ENCODE assay signal across 20 mouse cellular contexts in the genomic region with DNA sequence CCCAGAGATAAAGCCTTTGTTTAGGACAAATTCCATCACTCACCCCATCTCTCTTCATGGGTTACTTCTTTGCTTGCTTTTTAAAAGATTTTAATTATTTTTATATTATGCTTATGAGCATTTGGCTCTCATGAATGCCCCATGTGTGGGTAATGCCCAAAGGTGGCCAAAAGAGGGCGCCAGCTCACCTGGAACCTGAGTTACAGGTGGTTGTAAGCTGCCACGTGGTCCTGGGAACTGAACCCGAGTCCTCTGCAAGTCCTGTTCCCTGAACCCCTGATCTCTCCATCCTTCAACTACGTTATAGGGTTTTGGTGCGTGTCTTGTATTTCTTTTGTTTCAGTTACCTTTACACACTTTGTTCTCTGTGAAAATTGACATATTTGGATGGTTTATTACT.
DNase-seq lines count a peak whose midpoint lies in the region; ATAC-seq and TF ChIP-seq lines count a peak whose summit lies in the region.
"Had no signal": no experiment of that assay in that cellular context is flagged by ENCODE, and none has a peak within 500 bp of the region (broad histone marks: within the 10 kb centered on the region; RNA-seq: fewer than 3 reads in every experiment).

No protein-coding gene starts in this region.

- peak in 1 of 2 experiments; percentile 7 for DNase-seq in cerebellum, adult 2 months
- no peak for DNase-seq in cerebellum, adult 8-10 months
- DNase-seq in intestine, embryonic 14.5 days (ENCODE audit: low spot score), result peak; percentile 27
- no peak for DNase-seq in testis, postnatal 10 days (ENCODE audit: low spot score)
- DNase-seq in left cerebral cortex, postnatal 10 days (ENCODE audit: extremely low spot score in 1 of 2, low spot score in 2 of 2), result no peak
- no peak for DNase-seq in urinary bladder, postnatal 25 days (ENCODE audit: low spot score)
- DNase-seq: adrenal gland, postnatal 25 days; gastrocnemius, postnatal 36 days; kidney, adult 8-10 months; kidney, postnatal 25 days; thymus, postnatal 14 days had no signal

- TF ChIP-seq CTCF in cerebellum, adult 2 months (IDR thresholded peaks at IDR 0.05; ENCODE audit: borderline replicate concordance, insufficient read depth, low read depth, low read length), result peak; percentile 16; the same call in 1 of the 2 replicates
- no peak for TF ChIP-seq CTCF in intestine, postnatal 0 days (IDR thresholded peaks at IDR 0.05; ENCODE audit: low read depth)
- peak; percentile 66; the same call in 1 of the 2 replicates for TF ChIP-seq CTCF in testis, adult 2 months (IDR thresholded peaks at IDR 0.05; ENCODE audit: control insufficient read depth, insufficient read depth, insufficient replicate concordance, low read depth, low read length)

- H3K4me3 ChIP-seq in cerebellum, adult 2 months (replicated peaks; ENCODE audit: insufficient read depth, low read depth, low read length), result no peak overlapping the region
- H3K4me3 ChIP-seq in intestine, embryonic 14.5 days (ENCODE audit: low read depth, low read length), result no peak overlapping the region
- no peak overlapping the region for H3K4me3 ChIP-seq in intestine, postnatal 0 days (ENCODE audit: low read depth, low read length)
- H3K4me3 ChIP-seq in testis, adult 2 months (ENCODE audit: control insufficient read depth, low read depth, low read length), result no peak overlapping the region
- H3K4me3 ChIP-seq: forebrain, embryonic 13.5 days; hindbrain, embryonic 12.5 days; limb, embryonic 15.5 days had no signal

- H3K27me3 ChIP-seq in cerebellum, adult 2 months (ENCODE audit: control insufficient read depth, insufficient read depth, low read length), result no peaks in the 10 kb centered on the region
- H3K27me3 ChIP-seq in intestine, embryonic 14.5 days (replicated peaks; ENCODE audit: control insufficient read depth, insufficient read depth, low read length), result no peaks in the 10 kb centered on the region
- no peaks in the 10 kb centered on the region for H3K27me3 ChIP-seq in intestine, postnatal 0 days (replicated peaks; ENCODE audit: control insufficient read depth, insufficient read depth, low read length)
- H3K27me3 ChIP-seq in testis, adult 2 months (ENCODE audit: control insufficient read depth, insufficient read depth, low read length), result no peaks in the 10 kb centered on the region
- H3K27me3 ChIP-seq: forebrain, embryonic 13.5 days; hindbrain, embryonic 12.5 days; limb, embryonic 15.5 days had no signal

- H3K9ac ChIP-seq in intestine, embryonic 14.5 days (ENCODE audit: low read length), result no peak overlapping the region
- no peak overlapping the region for H3K9ac ChIP-seq in intestine, postnatal 0 days (ENCODE audit: low read depth, low read length)
- H3K9ac ChIP-seq: forebrain, embryonic 13.5 days; hindbrain, embryonic 12.5 days; limb, embryonic 15.5 days had no signal

- H3K27ac ChIP-seq in cerebellum, adult 2 months (ENCODE audit: insufficient read depth, low read length), result no peak overlapping the region
- H3K27ac ChIP-seq in intestine, embryonic 14.5 days (ENCODE audit: low read depth), result no peak overlapping the region
- H3K27ac ChIP-seq in intestine, postnatal 0 days (ENCODE audit: low read depth, low read length), result no peak overlapping the region
- H3K27ac ChIP-seq in testis, adult 2 months (ENCODE audit: control insufficient read depth, insufficient read depth, low read depth, low read length), result no peak overlapping the region
- H3K27ac ChIP-seq: forebrain, embryonic 13.5 days; hindbrain, embryonic 12.5 days; limb, embryonic 15.5 days had no signal

- no peak for ATAC-seq in intestine, embryonic 14.5 days (replicated peaks; ENCODE audit: low FRiP score, low TSS enrichment, low read depth)
- ATAC-seq in intestine, postnatal 0 days, result no peak
- ATAC-seq: forebrain, embryonic 13.5 days; lung, postnatal 0 days had no signal

- H3K4me1 ChIP-seq in cerebellum, adult 2 months (ENCODE audit: control insufficient read depth, insufficient read depth, low read length), result no peaks in the 10 kb centered on the region
- no peaks in the 10 kb centered on the region for H3K4me1 ChIP-seq in intestine, embryonic 14.5 days (replicated peaks; ENCODE audit: control insufficient read depth, insufficient read depth, low read length)
- no peaks in the 10 kb centered on the region for H3K4me1 ChIP-seq in intestine, postnatal 0 days (replicated peaks; ENCODE audit: control insufficient read depth, insufficient read depth, low read length)
- H3K4me1 ChIP-seq in testis, adult 2 months (ENCODE audit: control insufficient read depth, insufficient read depth, low read length), result no peaks in the 10 kb centered on the region
- H3K4me1 ChIP-seq: forebrain, embryonic 13.5 days; hindbrain, embryonic 12.5 days had no signal

- H3K36me3 ChIP-seq in intestine, embryonic 14.5 days (ENCODE audit: control insufficient read depth, insufficient read depth, low read length), result no peaks in the 10 kb centered on the region
- H3K36me3 ChIP-seq in intestine, postnatal 0 days (ENCODE audit: control insufficient read depth, insufficient read depth), result no peaks in the 10 kb centered on the region
- no peaks in the 10 kb centered on the region for H3K36me3 ChIP-seq in testis, adult 2 months (ENCODE audit: control insufficient read depth, insufficient read depth, low read length)
- H3K36me3 ChIP-seq: G1E; hindbrain, embryonic 12.5 days; limb, embryonic 15.5 days had no signal

- 90% methylated on average over 5 of the region's 5 CpGs for WGBS in cerebellum, adult 2 months
- 81% methylated on average over 5 of the region's 5 CpGs for WGBS in intestine, embryonic 14.5 days
- WGBS in intestine, postnatal 0 days, result 84% methylated on average over 5 of the region's 5 CpGs

- no peak overlapping the region for H3K4me2 ChIP-seq in intestine, embryonic 14.5 days (ENCODE audit: low read length)
- no peak overlapping the region for H3K4me2 ChIP-seq in intestine, postnatal 0 days (replicated peaks; ENCODE audit: low read depth)
- H3K4me2 ChIP-seq: forebrain, embryonic 13.5 days; heart, embryonic 11.5 days; hindbrain, embryonic 12.5 days; limb, embryonic 15.5 days; midbrain, embryonic 11.5 days had no signal

- 0 out of 2 replicates have a peak, but pooled peaks cover 3% of the 10 kb centered on the region for H3K9me3 ChIP-seq in intestine, embryonic 14.5 days (ENCODE audit: control insufficient read depth, low read length)
- H3K9me3 ChIP-seq in intestine, postnatal 0 days (ENCODE audit: control insufficient read depth), result no peaks in the 10 kb centered on the region
- H3K9me3 ChIP-seq: hindbrain, embryonic 12.5 days; limb, embryonic 15.5 days had no signal

- no peak for TF ChIP-seq POLR2A in cerebellum, adult 2 months (IDR thresholded peaks at IDR 0.05; ENCODE audit: borderline replicate concordance, insufficient read depth, low read length)
- TF ChIP-seq POLR2A in testis, adult 2 months (IDR thresholded peaks at IDR 0.05; ENCODE audit: control insufficient read depth, low read depth, low read length), result no peak

- intact Hi-C loops in left cerebral cortex, postnatal 10 days (cut with DNase I), result no loop called here
